Mouse (Mus musculus): ENCODE data around the gene Acvrl1. TPM values are rescaled to one million over a fixed set of nuclear protein-coding genes. Genes with fewer than 3 reads are reported as not detected.
A peak's percentile ranks its signal among the peaks of the same experiment; 100 is the strongest.

The Acvrl1 gene
- polyA plus RNA-seq, 1 experiment from 2014 or later: 18.4 TPM

DNA sequence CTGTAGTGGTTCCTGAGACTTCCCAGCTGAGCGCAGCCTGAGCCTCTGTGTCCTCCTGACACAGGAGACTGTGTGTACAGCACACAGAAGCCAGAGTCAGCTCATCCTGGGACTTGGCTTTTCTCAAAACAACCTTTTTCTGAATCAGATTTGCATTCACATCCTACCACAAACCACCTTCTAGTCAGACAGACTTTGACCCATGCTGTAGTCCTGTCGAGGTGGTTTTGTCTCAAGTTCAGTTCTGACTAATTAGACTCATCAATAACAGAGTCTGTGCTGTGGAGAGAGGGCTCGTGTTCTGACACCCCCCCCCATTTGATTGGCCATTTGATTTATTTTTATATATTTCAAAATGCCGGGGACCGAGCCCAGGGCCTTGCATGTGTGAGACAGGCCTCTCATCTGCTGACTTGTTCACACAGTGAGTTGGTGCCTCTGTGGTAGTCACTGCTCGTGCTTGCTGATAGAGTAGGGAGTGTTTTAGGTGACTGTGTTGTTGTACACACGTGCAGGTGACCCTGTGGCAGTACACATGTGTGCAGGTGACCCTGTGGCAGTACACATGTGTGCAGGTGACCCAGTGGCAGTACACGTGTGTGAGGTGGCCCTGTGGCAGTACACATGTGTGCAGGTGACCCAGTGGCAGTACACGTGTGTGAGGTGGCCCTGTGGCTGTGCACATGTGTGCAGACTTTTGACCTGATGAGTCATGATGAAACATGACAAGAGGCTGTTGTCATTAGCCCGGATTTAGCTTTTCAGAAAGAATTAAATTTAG is 61.8 kb downstream of the Acvrl1 start:
- Histone ChIP-seq H3K4me2 (no peak overlapping the region), H3K27me3 (no peaks in the 10 kb centered on the region), H3K36me3 (peaks cover 18% of the 10 kb centered on the region), H3K27ac (no peak overlapping the region), H3K9ac (no peak overlapping the region), H3K9me3 (replicated peaks) (no peaks in the 10 kb centered on the region), H3K4me1 (peaks cover 47% of the 10 kb centered on the region), H3K4me3 (replicated peaks) (no peak overlapping the region)
- WGBS: 72% methylated on average over 10 of the region's 10 CpGs
- no peak for ATAC-seq (replicated peaks; ENCODE audit: low FRiP score)

DNA sequence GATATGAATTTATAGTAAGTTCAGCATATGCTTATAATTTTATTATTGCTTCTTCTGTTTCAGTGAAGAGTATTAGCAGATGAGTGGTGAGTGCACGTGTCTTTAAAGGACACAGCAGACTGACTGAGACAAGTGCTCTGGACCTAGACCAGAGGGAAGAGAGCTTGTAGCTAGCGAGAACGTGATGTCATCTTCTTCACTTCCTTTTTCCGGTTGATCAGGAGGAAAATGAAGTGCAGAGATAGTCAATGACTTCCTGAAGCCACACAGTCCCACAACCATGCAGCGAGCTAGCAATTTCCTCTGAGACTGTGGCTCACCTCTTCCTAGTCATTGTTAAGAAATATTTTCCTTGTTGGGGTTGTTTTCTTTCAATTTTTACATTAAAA is 62.4 kb downstream of the Acvrl1 start:
- no peaks in the 10 kb centered on the region for H3K27me3 ChIP-seq
- peaks cover 20% of the 10 kb centered on the region for H3K36me3 ChIP-seq
- no peak overlapping the region for H3K4me2 ChIP-seq
- H3K4me3 ChIP-seq (replicated peaks): no peak overlapping the region
- WGBS: 65% methylated on average over 5 of the region's 5 CpGs
- peaks cover 53% of the 10 kb centered on the region for H3K4me1 ChIP-seq
- no peaks in the 10 kb centered on the region for H3K9me3 ChIP-seq (replicated peaks)
- ATAC-seq (replicated peaks; ENCODE audit: low FRiP score): no peak
- no peak overlapping the region for H3K9ac ChIP-seq
- no peak overlapping the region for H3K27ac ChIP-seq

DNA sequence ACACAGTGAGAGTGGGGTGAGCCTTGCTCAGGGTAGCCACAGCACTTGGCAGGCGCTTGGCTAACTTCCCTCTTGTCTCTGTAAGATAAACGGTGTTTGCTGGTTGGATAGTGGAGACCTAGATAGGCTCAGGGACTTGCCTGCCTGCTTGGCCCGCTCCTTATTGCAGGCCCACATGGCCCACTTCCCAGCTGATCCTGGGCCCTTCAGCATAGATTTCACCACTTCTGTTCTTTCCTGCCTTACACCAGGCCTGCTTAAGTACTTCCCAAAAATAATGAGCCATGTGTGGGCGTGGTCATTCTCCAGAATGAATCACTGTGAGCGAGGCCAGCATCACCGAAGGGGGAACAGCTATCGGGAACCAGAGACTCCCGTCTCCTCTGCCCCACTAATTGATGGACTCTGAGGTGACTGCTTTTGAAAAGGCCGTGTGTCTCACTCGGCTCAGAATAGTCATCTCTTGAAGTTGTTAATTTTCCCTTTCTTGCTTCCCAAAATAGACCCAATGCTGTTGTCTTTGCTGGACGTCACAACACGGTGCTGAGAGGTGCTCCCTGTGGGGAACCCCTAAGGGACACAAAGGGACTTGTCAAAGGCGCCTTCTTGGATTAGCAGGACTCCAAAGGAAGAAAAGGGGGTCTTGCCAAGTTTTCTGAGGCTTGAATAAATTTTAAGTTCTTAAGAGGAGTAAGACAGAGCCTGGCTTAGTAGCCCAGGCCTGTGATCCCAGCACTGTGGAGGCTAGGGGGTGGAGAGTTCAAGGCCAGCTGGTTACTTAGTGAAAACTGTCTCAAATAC is 63.3 kb downstream of the Acvrl1 start:
- H3K4me2 ChIP-seq: no peak overlapping the region
- no peaks in the 10 kb centered on the region for H3K27me3 ChIP-seq
- H3K4me3 ChIP-seq (replicated peaks): no peak overlapping the region
- H3K9me3 ChIP-seq (replicated peaks): no peaks in the 10 kb centered on the region
- no peak for ATAC-seq (replicated peaks; ENCODE audit: low FRiP score)
- H3K9ac ChIP-seq: no peak overlapping the region
- WGBS: 35% methylated on average over 13 of the region's 13 CpGs
- peaks cover 62% of the 10 kb centered on the region for H3K4me1 ChIP-seq
- H3K36me3 ChIP-seq: peaks cover 29% of the 10 kb centered on the region
- 0 out of 2 replicates have a peak overlapping the region, but pooled peaks have one; percentile 29 for H3K27ac ChIP-seq

DNA sequence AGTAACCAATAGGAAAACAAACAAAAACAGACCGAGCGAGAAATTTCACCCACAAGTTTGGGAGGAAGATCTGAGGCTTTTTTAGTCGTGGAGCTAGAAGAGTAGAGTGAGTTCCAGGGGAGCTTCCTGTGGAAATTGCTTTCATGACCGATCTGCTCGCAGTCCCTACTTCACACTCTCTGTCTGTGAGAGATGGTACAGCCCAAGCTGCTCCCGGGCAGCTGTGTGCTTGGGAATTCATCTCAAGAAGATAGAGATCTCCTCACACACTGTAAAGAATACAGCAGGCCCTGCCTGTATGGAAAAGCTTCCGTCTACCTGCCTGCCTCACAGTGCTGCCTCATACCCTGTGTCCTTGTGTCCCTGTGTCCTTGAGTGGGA is 63.9 kb downstream of the Acvrl1 start:
- peaks cover 33% of the 10 kb centered on the region for H3K36me3 ChIP-seq
- H3K27ac ChIP-seq: peak overlapping the region; percentile 1; the same call in 1 of the 2 replicates
- 55% methylated on average over 7 of the region's 7 CpGs for WGBS
- no peak for ATAC-seq (replicated peaks; ENCODE audit: low FRiP score)
- peaks cover 68% of the 10 kb centered on the region for H3K4me1 ChIP-seq
- H3K9me3 ChIP-seq (replicated peaks): no peaks in the 10 kb centered on the region
- no peaks in the 10 kb centered on the region for H3K27me3 ChIP-seq
- no peak overlapping the region for H3K4me2 ChIP-seq
- no peak overlapping the region for H3K4me3 ChIP-seq (replicated peaks)
- no peak overlapping the region for H3K9ac ChIP-seq

DNA sequence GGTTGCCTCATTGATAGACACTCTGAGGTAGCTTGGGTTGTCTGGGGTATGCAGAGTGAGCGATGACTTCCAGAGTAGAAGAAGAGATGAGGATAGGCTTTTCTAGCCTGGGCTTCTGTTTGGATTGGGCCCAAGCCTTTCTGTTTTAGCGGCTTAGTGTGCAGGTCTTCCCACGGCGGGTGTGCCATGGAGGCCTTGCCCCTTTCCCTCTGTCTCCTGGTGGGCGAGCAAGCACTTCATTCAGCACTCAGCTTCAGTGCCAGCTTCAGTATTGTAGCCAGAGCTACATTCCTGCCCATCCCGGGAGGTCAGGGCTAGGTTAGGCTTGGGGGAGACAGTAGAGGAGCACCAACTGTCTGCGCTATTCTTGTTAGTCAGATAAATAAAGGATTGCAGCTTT is 64.3 kb downstream of the Acvrl1 start:
- Histone ChIP-seq H3K27ac (peak overlapping the region; percentile 1; the same call in 1 of the 2 replicates), H3K27me3 (no peaks in the 10 kb centered on the region), H3K4me3 (replicated peaks) (no peak overlapping the region), H3K9me3 (replicated peaks) (no peaks in the 10 kb centered on the region), H3K4me2 (no peak overlapping the region), H3K36me3 (peaks cover 36% of the 10 kb centered on the region), H3K4me1 (peaks cover 72% of the 10 kb centered on the region), H3K9ac (no peak overlapping the region)
- no peak for ATAC-seq (replicated peaks; ENCODE audit: low FRiP score)
- 91% methylated on average over 7 of the region's 7 CpGs for WGBS

DNA sequence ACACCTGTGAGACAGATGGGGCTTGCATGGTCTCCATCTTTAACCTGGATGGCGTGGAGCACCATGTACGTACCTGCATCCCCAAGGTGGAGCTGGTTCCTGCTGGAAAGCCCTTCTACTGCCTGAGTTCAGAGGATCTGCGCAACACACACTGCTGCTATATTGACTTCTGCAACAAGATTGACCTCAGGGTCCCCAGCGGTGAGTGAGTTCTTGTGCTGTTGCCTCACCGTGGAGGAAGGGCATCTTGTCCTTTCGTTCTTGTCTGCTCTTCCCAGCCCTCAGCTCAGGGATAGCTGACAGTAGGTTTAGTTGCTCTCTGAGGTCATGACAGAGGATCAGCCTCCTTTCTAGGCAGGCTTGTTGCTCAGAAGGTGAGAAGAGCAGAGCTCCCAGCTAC is 65.6 kb downstream of the Acvrl1 start:
- Histone ChIP-seq H3K27ac (peak overlapping the region; percentile 88), H3K4me1 (peaks cover 74% of the 10 kb centered on the region), H3K9ac (no peak overlapping the region), H3K36me3 (peaks cover 40% of the 10 kb centered on the region), H3K4me2 (no peak overlapping the region), H3K27me3 (no peaks in the 10 kb centered on the region), H3K4me3 (replicated peaks) (no peak overlapping the region), H3K9me3 (replicated peaks) (no peaks in the 10 kb centered on the region)
- 93% methylated on average over 6 of the region's 6 CpGs for WGBS
- no peak for ATAC-seq (replicated peaks; ENCODE audit: low FRiP score)

Small RNA genes within 50 kb of the gene (microRNA-seq; reads per million reads assigned to microRNA genes)
- gene Mir6962: not detected

Other genes starting within 250 kb of the Acvrl1 start
- gene Gm47841, start 81.1 kb upstream of the Acvrl1 start, polyA plus RNA-seq (2015; fragmentation: Nextera tagmentation; extraction: Ambion mirVana): not detected in 2 replicates
- gene Fignl2, start 50.0 kb upstream of the Acvrl1 start, polyA plus RNA-seq (2015; fragmentation: Nextera tagmentation; extraction: Ambion mirVana): 0.22 and 0.44 TPM in 2 replicates
- gene Ankrd33, start 12.8 kb upstream of the Acvrl1 start, polyA plus RNA-seq (2015; fragmentation: Nextera tagmentation; extraction: Ambion mirVana): not detected in 2 replicates
- gene Acvr1b, start 45.5 kb downstream of the Acvrl1 start, polyA plus RNA-seq (2015; fragmentation: Nextera tagmentation; extraction: Ambion mirVana): 6.2 and 6.4 TPM in 2 replicates
- gene Grasp, start 95.7 kb downstream of the Acvrl1 start, polyA plus RNA-seq (2015; fragmentation: Nextera tagmentation; extraction: Ambion mirVana): 4.7 TPM in 2 replicates
- 9.8 and 10.0 TPM in 2 replicates for gene Nr4a1, start 125.7 kb downstream of the Acvrl1 start, polyA plus RNA-seq (2015; fragmentation: Nextera tagmentation; extraction: Ambion mirVana)
- 75.0 and 80.1 TPM in 2 replicates for gene Atg101, start 155.8 kb downstream of the Acvrl1 start, polyA plus RNA-seq (2015; fragmentation: Nextera tagmentation; extraction: Ambion mirVana)
- gene 6030408B16Rik, start 164.7 kb downstream of the Acvrl1 start, polyA plus RNA-seq (2015; fragmentation: Nextera tagmentation; extraction: Ambion mirVana): 18.1 and 19.9 TPM in 2 replicates
- 1.6 and 2.3 TPM in 2 replicates for gene Krt80, start 241.6 kb downstream of the Acvrl1 start, polyA plus RNA-seq (2015; fragmentation: Nextera tagmentation; extraction: Ambion mirVana)